ENCODE assay signal across 26 mouse cellular contexts in the genomic region with DNA sequence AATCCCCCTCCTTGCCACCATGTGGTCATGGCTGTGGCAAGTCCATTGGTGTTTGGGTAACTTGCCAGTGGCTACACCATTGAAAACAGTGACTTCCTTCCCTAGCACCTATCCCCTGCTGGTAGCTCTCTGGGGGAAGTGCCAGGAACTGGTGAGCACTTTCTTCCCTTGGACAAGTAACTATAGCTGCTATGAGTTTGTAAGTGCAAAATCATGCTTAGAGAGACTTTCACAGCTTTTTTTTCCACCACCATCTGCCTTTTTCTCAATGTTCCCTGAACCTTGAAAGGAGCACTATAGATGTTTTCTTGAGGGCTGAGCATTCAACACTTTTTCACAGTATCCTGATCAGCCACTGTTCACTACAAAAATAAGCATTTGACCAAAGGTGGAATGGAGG. TPM values are rescaled to one million over a fixed set of nuclear protein-coding genes. Genes with fewer than 3 reads are reported as not detected.
DNase-seq lines count a peak whose midpoint lies in the region; ATAC-seq and TF ChIP-seq lines count a peak whose summit lies in the region.
"Had no signal": no experiment of that assay in that cellular context is flagged by ENCODE, and none has a peak within 500 bp of the region (broad histone marks: within the 10 kb centered on the region; RNA-seq: fewer than 3 reads in every experiment).

No protein-coding gene starts in this region.

- no peaks in the 10 kb centered on the region for H3K9me3 ChIP-seq in forebrain, postnatal 0 days (ENCODE audit: low read length)
- no peaks in the 10 kb centered on the region for H3K9me3 ChIP-seq in forebrain, embryonic 15.5 days
- H3K9me3 ChIP-seq: embryonic facial prominence, embryonic 12.5 days; G1E; heart, embryonic 10.5 days; hindbrain, embryonic 12.5 days had no signal

- peak; percentile 8 for DNase-seq in forebrain, postnatal 0 days
- peak; percentile 47 for DNase-seq in right cerebral cortex, adult 18-20 months
- no peak for DNase-seq in right cerebral cortex, postnatal 14 days
- peak; percentile 65 for DNase-seq in telencephalon, adult 2 months (ENCODE audit: low read depth, low spot score)
- no peak for DNase-seq in embryo, embryonic 10 days (ENCODE audit: low spot score)
- DNase-seq in gastrocnemius, postnatal 25 days, result no peak
- DNase-seq: adrenal gland, adult 8-10 months; adrenal gland, postnatal 36 days; cerebellum, adult 11-12 months; cerebellum, adult 9-10 months; cerebellum, postnatal 25 days; embryo, embryonic 11 days; gastrocnemius, postnatal 36 days; heart, adult 18-20 months; heart, postnatal 10 days; heart, postnatal 4 days; kidney, adult 11 months; kidney, adult 9 months had no signal

- H3K27me3 ChIP-seq in forebrain, postnatal 0 days (ENCODE audit: insufficient read depth, low read length), result no peaks in the 10 kb centered on the region
- no peaks in the 10 kb centered on the region for H3K27me3 ChIP-seq in forebrain, embryonic 15.5 days
- H3K27me3 ChIP-seq: embryonic facial prominence, embryonic 12.5 days; hindbrain, embryonic 12.5 days had no signal

- H3K9ac ChIP-seq in forebrain, postnatal 0 days, result no peak overlapping the region
- no peak overlapping the region for H3K9ac ChIP-seq in forebrain, embryonic 15.5 days (replicated peaks)
- H3K9ac ChIP-seq: embryonic facial prominence, embryonic 12.5 days; hindbrain, embryonic 12.5 days had no signal

- TF ChIP-seq CTCF in forebrain, postnatal 0 days (IDR thresholded peaks at IDR 0.05; ENCODE audit: low read depth), result no peak

- H3K36me3 ChIP-seq in forebrain, postnatal 0 days (ENCODE audit: insufficient read depth), result peaks cover 4% of the 10 kb centered on the region; the same call in 1 of the 2 replicates
- H3K36me3 ChIP-seq in forebrain, embryonic 15.5 days, result no peaks in the 10 kb centered on the region
- H3K36me3 ChIP-seq: hindbrain, embryonic 12.5 days had no signal

- H3K4me3 ChIP-seq in forebrain, postnatal 0 days (ENCODE audit: low read depth, low read length), result no peak overlapping the region
- H3K4me3 ChIP-seq in forebrain, embryonic 15.5 days, result no peak overlapping the region
- H3K4me3 ChIP-seq: embryonic facial prominence, embryonic 12.5 days; heart, embryonic 10.5 days; hindbrain, embryonic 12.5 days had no signal

- no peak overlapping the region for H3K27ac ChIP-seq in forebrain, postnatal 0 days (ENCODE audit: low read depth, low read length)
- no peak overlapping the region for H3K27ac ChIP-seq in forebrain, embryonic 15.5 days (replicated peaks)
- H3K27ac ChIP-seq: embryonic facial prominence, embryonic 12.5 days; heart, embryonic 10.5 days; hindbrain, embryonic 12.5 days had no signal

- no peaks in the 10 kb centered on the region for H3K4me1 ChIP-seq in forebrain, postnatal 0 days (ENCODE audit: insufficient read depth)
- H3K4me1 ChIP-seq in forebrain, embryonic 15.5 days, result no peaks in the 10 kb centered on the region
- H3K4me1 ChIP-seq: embryonic facial prominence, embryonic 12.5 days; heart, embryonic 10.5 days; hindbrain, embryonic 12.5 days had no signal

- no peak for ATAC-seq in forebrain, postnatal 0 days
- no peak for ATAC-seq in forebrain, embryonic 15.5 days (replicated peaks)
- ATAC-seq in common myeloid progenitor, adult 5-6 weeks (replicated peaks; ENCODE audit: low read depth, poor library complexity, severe bottlenecking), result 0 out of 2 replicates have a peak, but pooled peaks have one; percentile 25
- ATAC-seq: forebrain, embryonic 16.5 days; hindbrain, embryonic 16.5 days had no signal

- no peak overlapping the region for H3K4me2 ChIP-seq in forebrain, postnatal 0 days (ENCODE audit: low read depth)
- H3K4me2 ChIP-seq in forebrain, embryonic 15.5 days (replicated peaks), result no peak overlapping the region
- H3K4me2 ChIP-seq: embryonic facial prominence, embryonic 12.5 days; hindbrain, embryonic 12.5 days had no signal

RNA-seq across cellular contexts. Expression of a gene that starts 33.4 kb away (rescaled TPM):
- 62.6 and 78.9 TPM in 2 replicates for total RNA-seq in forebrain, postnatal 0 days (2014; rRNA removed)
- polyA plus RNA-seq in forebrain, postnatal 0 days (2015; fragmentation: Nextera tagmentation; extraction: Ambion mirVana), result 23.9 and 32.6 TPM in 2 replicates
- 40.8 and 44.9 TPM in 2 replicates for polyA plus RNA-seq in forebrain, embryonic 15.5 days (2015; fragmentation: Nextera tagmentation; extraction: Ambion mirVana)
- total RNA-seq in common myeloid progenitor, adult 5-6 weeks (2017), result 60.5 and 66.0 TPM in 2 replicates
- total RNA-seq in gastrocnemius, postnatal 25 days (2021), result 10 to 100 TPM; 18.0 to 19.6 TPM

RNA-seq across cellular contexts. Expression of a gene that starts 59.3 kb away (rescaled TPM):
- 20.8 and 27.8 TPM in 2 replicates for total RNA-seq in forebrain, postnatal 0 days (2014; rRNA removed)
- polyA plus RNA-seq in forebrain, postnatal 0 days (2015; fragmentation: Nextera tagmentation; extraction: Ambion mirVana), result 53.5 and 55.7 TPM in 2 replicates
- 58.5 and 63.2 TPM in 2 replicates for polyA plus RNA-seq in forebrain, embryonic 15.5 days (2015; fragmentation: Nextera tagmentation; extraction: Ambion mirVana)
- 59.8 and 74.8 TPM in 2 replicates for total RNA-seq in common myeloid progenitor, adult 5-6 weeks (2017)
- 10 to 100 TPM; 35.6 to 37.6 TPM for total RNA-seq in gastrocnemius, postnatal 25 days (2021)

Comparison
In these comparisons a context has a peak if more than half of its experiments do, and no peak if none do; other contexts are left out.
1. DNase-seq: peak in forebrain, postnatal 0 days (single experiment), right cerebral cortex, adult 18-20 months (single experiment) and telencephalon, adult 2 months (single experiment); none in right cerebral cortex, postnatal 14 days (single experiment), embryo, embryonic 10 days (single experiment) and gastrocnemius, postnatal 25 days (single experiment).